Mouse (Mus musculus): ENCODE data around the gene Osbpl7. TPM values are rescaled to one million over a fixed set of nuclear protein-coding genes. Genes with fewer than 3 reads are reported as not detected.

Osbpl7 gene
- polyA plus RNA-seq, 1 experiment from 2014 or later, result 12.2 TPM

DNA sequence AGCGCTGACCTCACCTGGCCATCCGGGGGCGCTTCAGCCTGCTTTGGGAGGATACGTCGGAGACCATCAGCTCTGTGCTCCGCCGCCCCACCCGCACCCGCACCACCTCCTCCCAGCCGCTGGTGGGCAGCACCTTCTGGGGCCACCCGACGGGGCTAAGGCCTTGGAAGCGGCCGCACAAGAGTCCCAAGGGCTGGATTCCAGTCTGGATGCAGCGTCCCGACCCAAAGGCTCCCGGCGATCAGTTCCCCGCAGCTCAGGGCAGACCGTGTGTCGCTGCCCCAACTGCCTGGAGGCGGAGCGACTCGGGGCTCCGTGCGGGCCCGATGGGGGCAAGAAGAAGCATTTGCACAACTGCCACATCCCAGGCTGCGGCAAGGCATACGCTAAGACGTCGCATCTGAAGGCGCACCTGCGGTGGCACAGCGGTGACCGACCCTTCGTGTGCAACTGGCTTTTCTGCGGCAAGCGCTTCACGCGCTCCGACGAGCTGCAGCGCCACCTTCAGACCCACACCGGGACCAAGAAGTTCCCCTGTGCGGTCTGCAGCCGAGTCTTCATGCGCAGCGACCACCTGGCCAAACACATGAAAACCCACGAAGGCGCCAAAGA, 28.4 kb upstream of the Osbpl7 start:
- peak overlapping the region; percentile 59 for H3K4me3 ChIP-seq
- H3K27ac ChIP-seq, result no peak overlapping the region
- H3K9ac ChIP-seq, result peak overlapping the region; percentile 72
- ATAC-seq (ENCODE audit: insufficient number of reproducible peaks, insufficient read depth, low FRiP score, low TSS enrichment, low read depth), result 0 out of 2 replicates have a peak, but pooled peaks have one; percentile 10
- H3K36me3 ChIP-seq, result no peaks in the 10 kb centered on the region
- H3K9me3 ChIP-seq, result no peaks in the 10 kb centered on the region
- H3K4me2 ChIP-seq, result peak overlapping the region; percentile 80
- under 1% methylated on average over 50 of the region's 50 CpGs for WGBS
- peaks cover 56% of the 10 kb centered on the region for H3K4me1 ChIP-seq
- peaks cover 86% of the 10 kb centered on the region for H3K27me3 ChIP-seq

DNA sequence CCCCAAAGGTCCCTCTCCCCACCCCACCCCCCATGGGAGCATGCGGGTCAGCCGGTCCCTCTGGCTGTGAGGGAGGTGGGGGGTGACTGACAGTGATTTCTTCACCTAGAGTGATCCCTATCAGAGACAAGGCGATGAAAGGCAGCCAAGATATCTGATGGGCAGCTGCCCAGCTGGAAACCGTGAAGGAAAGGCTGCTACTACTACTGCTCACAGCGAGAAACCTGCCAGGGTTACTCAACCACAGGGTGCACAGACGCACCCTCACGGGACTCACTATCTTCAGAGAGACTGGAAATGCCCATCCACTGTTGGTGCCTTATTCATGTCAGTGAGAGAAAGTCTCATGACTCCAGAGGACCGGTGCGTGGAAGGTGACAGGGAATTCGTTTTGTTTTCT, 25.5 kb upstream of the Osbpl7 start:
- peak overlapping the region; percentile 63; the same call in 1 of the 2 replicates for H3K4me2 ChIP-seq

DNA sequence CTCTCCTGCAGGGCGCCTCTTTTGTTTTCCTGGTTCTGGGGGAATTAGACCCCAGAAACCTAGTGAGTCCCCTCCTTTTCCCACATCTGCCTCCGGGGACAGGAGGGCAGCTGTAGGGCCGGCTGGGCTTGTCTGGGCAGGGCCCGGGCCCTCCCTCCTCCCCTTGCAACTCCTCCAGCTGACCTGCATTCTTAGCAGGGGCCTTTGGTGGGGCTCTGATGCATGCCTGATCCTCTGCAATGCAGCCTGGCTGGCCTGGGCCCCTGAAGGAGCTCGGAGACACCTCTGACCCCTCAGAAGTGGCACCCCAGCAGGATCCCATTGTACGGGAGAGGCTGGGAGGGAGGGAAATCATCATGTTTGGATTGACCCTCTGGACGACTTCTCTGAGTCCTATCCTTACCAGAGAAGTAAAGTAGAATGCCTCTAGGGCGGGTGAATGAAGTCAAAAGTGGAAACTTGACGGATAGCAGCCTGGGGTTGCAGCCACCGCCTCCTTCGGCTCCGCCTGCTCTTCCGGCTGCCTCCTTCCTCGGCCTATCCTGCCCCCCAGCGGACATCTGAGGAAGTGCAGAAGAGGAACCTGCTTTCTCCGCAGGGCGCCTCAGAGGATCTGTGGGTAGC, 24.6 kb upstream of the Osbpl7 start:
- H3K4me3 ChIP-seq, result peak overlapping the region; percentile 35
- H3K27ac ChIP-seq, result peak overlapping the region; percentile 74
- ATAC-seq (ENCODE audit: insufficient number of reproducible peaks, insufficient read depth, low FRiP score, low TSS enrichment, low read depth), result 0 out of 2 replicates have a peak, but pooled peaks have one; percentile 40
- 2% methylated on average over 17 of the region's 17 CpGs for WGBS
- peak overlapping the region; percentile 71 for H3K9ac ChIP-seq
- peaks cover 49% of the 10 kb centered on the region for H3K27me3 ChIP-seq
- H3K4me2 ChIP-seq, result peak overlapping the region; percentile 63
- H3K36me3 ChIP-seq, result no peaks in the 10 kb centered on the region
- H3K4me1 ChIP-seq, result peaks cover 43% of the 10 kb centered on the region
- no peaks in the 10 kb centered on the region for H3K9me3 ChIP-seq

More for the DNA sequence above, 25.5 kb upstream of the Osbpl7 start:
- H3K27me3 ChIP-seq, result peaks cover 58% of the 10 kb centered on the region
- H3K36me3 ChIP-seq, result no peaks in the 10 kb centered on the region
- H3K27ac ChIP-seq, result no peak overlapping the region
- 28% methylated on average over 10 of the region's 10 CpGs for WGBS
- no peaks in the 10 kb centered on the region for H3K9me3 ChIP-seq
- no peak for ATAC-seq (ENCODE audit: insufficient number of reproducible peaks, insufficient read depth, low FRiP score, low TSS enrichment, low read depth)
- peak overlapping the region; percentile 71; the same call in 1 of the 2 replicates for H3K9ac ChIP-seq
- peaks cover 35% of the 10 kb centered on the region for H3K4me1 ChIP-seq
- no peak overlapping the region for H3K4me3 ChIP-seq

DNA sequence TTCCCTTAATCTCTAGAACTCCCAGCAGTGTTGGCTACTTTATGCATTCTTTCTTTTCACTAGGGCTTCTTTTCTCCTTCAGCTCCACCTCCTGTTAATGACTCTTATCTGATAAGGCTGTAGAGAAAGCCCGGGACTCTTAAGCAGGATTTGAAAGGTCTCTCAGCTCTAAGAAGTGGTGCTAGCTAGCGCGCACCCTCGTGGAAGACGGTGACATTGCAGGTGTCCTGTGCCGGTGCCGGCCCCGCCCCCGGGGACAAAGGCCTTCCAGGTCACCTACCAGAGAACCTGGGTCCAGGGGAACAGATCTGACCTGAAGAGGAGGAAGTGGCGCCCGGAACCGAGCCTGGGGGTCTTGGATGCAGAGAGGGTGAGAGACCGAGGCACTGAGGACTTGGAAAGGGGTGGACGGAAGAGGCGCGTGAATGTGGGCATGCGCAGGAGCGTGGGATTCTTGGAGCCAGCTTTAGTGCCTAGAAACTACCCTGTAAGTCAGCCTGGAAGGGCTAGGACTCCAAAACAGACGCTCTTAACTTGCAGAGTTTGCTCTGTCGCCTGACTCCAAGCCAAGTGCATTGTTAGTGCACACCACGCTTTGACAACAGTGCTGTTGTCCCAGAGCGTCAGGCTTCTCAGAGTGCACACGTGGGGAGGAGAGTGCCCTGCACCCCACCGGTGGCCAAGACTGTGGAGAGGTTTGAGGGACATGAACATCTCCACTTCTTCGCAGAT, 20.6 kb upstream of the Osbpl7 start, which contains the start of gene Scrn2:
Gene Scrn2, plus strand, starts transcription at position 253 of the 732 bp plus-strand sequence.
- under 1% methylated on average over 25 of the region's 25 CpGs for WGBS
- ATAC-seq (ENCODE audit: insufficient number of reproducible peaks, insufficient read depth, low FRiP score, low TSS enrichment, low read depth), result peak; percentile 45; the same call in 1 of the 2 replicates
- Histone ChIP-seq H3K9me3 (no peaks in the 10 kb centered on the region), H3K4me2 (peak within 1 kb of the TSS; percentile 72), H3K27me3 (peaks cover 9% of the 10 kb centered on the region), H3K4me1 (peaks cover 26% of the 10 kb centered on the region), H3K27ac (peak within 1 kb of the TSS; percentile 82), H3K9ac (peak within 1 kb of the TSS; percentile 82), H3K4me3 (peak within 1 kb of the TSS; percentile 71), H3K36me3 (peaks cover 19% of the 10 kb centered on the region)

DNA sequence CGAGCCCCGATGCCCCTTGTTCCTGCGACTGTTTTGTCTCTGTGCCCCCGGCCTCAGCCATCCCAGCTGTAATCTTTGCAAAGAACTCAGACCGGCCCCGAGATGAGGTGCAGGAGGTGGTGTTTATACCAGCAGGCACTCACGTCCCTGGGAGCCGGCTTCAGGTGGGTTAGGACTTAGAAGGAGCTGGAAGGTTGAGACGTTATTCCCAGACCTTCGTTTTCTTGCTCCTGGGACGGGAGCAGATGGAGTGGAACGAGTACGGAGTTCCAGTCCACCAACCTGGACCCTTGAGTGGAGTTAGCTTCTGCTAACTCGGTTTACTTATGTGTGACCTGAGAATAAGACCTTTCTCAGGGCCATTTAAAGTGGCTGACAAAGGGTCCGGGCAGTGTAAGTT, 20.0 kb upstream of the Osbpl7 start:
- H3K27me3 ChIP-seq, result peaks cover 3% of the 10 kb centered on the region; the same call in 1 of the 2 replicates
- ATAC-seq (ENCODE audit: insufficient number of reproducible peaks, insufficient read depth, low FRiP score, low TSS enrichment, low read depth), result no peak

DNA sequence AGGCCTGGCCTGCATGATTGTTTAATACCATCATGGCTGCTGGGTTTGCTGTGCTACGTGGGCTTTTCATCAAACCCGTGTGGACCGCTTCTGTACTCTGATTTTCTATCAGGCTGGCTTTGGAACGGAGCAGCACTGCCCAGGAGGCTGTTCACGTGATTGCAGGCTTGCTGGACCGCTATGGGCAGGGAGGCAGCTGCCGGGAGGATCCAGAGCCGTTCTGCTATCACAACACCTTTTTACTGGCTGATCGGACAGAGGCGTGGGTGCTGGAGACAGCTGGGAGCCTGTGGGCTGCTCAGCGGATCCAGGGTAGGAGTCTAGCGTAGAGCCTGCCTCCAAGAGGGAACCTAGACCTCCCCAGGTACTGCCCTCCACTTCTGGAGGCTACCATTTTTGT, 18.5 kb upstream of the Osbpl7 start:
- Histone ChIP-seq H3K4me1 (peaks cover 13% of the 10 kb centered on the region), H3K9me3 (no peaks in the 10 kb centered on the region), H3K27me3 (no peaks in the 10 kb centered on the region), H3K4me2 (no peak overlapping the region), H3K27ac (no peak overlapping the region), H3K36me3 (peaks cover 19% of the 10 kb centered on the region), H3K4me3 (no peak overlapping the region), H3K9ac (no peak overlapping the region)
- ATAC-seq (ENCODE audit: insufficient number of reproducible peaks, insufficient read depth, low FRiP score, low TSS enrichment, low read depth), result no peak
- 83% methylated on average over 12 of the region's 12 CpGs for WGBS

More for the DNA sequence above, 20.0 kb upstream of the Osbpl7 start:
- peak overlapping the region; percentile 72 for H3K4me2 ChIP-seq
- no peaks in the 10 kb centered on the region for H3K9me3 ChIP-seq
- peak overlapping the region; percentile 82 for H3K9ac ChIP-seq
- H3K4me3 ChIP-seq, result peak overlapping the region; percentile 71
- peaks cover 19% of the 10 kb centered on the region for H3K36me3 ChIP-seq
- peak overlapping the region; percentile 82; the same call in 1 of the 2 replicates for H3K27ac ChIP-seq
- 14% methylated on average over 15 of the region's 15 CpGs for WGBS
- peaks cover 21% of the 10 kb centered on the region for H3K4me1 ChIP-seq

DNA sequence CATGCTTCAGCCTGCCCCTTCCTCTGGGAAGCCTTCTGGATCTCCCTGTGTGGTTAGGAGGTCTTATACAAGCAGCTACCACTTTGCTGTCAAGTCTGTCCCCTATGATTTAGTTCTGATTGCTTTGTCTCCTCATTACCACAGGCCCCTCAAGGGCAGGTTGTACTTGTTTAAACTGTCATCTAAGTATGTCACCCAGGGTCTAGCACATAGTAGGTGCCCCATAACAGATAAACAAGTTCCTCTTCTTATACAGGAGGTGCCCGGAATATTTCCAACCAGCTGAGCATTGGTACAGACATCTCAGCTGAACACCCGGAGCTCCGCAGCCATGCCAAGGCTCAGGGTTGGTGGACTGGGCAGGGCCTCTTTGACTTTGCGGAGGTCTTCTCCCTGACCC, 17.9 kb upstream of the Osbpl7 start:
- Histone ChIP-seq H3K4me2 (no peak overlapping the region), H3K4me1 (peaks cover 13% of the 10 kb centered on the region), H3K27me3 (no peaks in the 10 kb centered on the region), H3K27ac (no peak overlapping the region), H3K4me3 (no peak overlapping the region), H3K9ac (peak overlapping the region; percentile 16; the same call in 1 of the 2 replicates), H3K9me3 (no peaks in the 10 kb centered on the region), H3K36me3 (peaks cover 19% of the 10 kb centered on the region)
- 92% methylated on average over 4 of the region's 4 CpGs for WGBS
- ATAC-seq (ENCODE audit: insufficient number of reproducible peaks, insufficient read depth, low FRiP score, low TSS enrichment, low read depth), result no peak

DNA sequence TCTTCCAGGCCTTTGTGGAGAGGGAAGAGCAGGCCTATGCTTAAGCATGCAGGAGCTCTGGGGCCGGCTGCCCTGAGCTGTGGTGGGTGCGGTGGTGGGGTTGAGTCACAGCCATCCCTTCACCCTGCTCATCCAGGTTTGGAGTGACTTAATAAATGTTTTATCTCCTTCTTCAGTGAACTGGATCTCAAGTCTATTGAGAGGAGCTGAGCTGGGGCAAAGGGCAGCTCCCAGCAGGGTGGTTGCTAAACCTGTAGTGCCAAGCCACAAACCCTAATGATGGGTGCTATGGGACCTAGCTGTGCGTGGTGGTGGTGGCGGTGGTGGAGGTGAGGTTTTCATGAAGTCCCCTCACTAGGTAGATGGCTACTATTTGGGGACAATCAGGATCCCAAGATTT, 16.6 kb upstream of the Osbpl7 start:
- H3K27ac ChIP-seq, result no peak overlapping the region
- ATAC-seq (ENCODE audit: insufficient number of reproducible peaks, insufficient read depth, low FRiP score, low TSS enrichment, low read depth), result no peak
- 93% methylated on average over 4 of the region's 4 CpGs for WGBS
- no peak overlapping the region for H3K4me2 ChIP-seq
- H3K9me3 ChIP-seq, result no peaks in the 10 kb centered on the region
- H3K4me3 ChIP-seq, result no peak overlapping the region
- no peak overlapping the region for H3K9ac ChIP-seq
- no peaks in the 10 kb centered on the region for H3K27me3 ChIP-seq
- H3K36me3 ChIP-seq, result peaks cover 19% of the 10 kb centered on the region
- peaks cover 13% of the 10 kb centered on the region for H3K4me1 ChIP-seq

DNA sequence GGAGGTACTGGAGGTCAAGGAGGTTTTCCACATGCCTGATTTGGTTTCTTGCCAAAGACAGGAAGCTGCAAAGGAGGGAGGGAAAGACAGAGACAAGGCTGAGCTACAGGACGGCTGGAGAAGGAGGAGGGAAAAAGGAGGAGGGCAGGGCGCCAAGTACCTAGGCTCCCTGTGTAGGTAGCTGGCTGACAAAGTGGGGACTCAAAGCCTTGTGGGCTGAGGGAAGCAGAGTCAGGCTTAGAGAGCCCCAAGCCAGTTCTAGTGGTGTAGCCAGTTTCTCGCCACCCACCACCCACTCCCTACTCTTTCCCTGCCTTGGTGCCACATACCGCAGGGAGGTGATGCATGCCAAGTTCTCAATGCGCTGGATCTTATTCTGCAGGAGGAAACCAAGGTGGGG, 14.3 kb upstream of the Osbpl7 start:
- 79% methylated on average over 5 of the region's 5 CpGs for WGBS
- H3K36me3 ChIP-seq, result peaks cover 19% of the 10 kb centered on the region
- no peak overlapping the region for H3K9ac ChIP-seq
- no peaks in the 10 kb centered on the region for H3K9me3 ChIP-seq
- no peak overlapping the region for H3K4me2 ChIP-seq
- no peak overlapping the region for H3K27ac ChIP-seq
- H3K4me3 ChIP-seq, result no peak overlapping the region
- H3K27me3 ChIP-seq, result no peaks in the 10 kb centered on the region
- no peak for ATAC-seq (ENCODE audit: insufficient number of reproducible peaks, insufficient read depth, low FRiP score, low TSS enrichment, low read depth)
- H3K4me1 ChIP-seq, result peaks cover 2% of the 10 kb centered on the region; the same call in 1 of the 2 replicates

DNA sequence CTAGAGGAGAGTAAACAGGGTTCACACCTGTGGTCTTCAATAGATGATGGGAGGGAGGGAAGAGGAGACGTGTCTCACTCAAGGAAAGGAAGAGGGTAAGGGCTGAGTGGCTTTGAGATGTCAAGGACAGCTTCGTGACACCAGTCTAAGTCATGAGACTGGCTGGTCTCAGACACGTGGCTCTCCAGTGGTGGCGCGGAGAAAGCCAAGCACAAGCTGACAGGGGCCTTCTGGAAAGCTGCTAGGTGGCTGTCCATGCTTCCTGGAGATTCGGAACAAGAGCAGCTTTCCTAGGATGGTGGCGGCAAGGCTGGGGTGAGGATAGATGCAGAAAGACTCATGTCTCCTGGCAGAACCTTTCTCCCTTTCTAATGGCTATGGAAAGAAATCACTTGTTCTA, 11.5 kb upstream of the Osbpl7 start:
- ATAC-seq (ENCODE audit: insufficient number of reproducible peaks, insufficient read depth, low FRiP score, low TSS enrichment, low read depth), result no peak

DNA sequence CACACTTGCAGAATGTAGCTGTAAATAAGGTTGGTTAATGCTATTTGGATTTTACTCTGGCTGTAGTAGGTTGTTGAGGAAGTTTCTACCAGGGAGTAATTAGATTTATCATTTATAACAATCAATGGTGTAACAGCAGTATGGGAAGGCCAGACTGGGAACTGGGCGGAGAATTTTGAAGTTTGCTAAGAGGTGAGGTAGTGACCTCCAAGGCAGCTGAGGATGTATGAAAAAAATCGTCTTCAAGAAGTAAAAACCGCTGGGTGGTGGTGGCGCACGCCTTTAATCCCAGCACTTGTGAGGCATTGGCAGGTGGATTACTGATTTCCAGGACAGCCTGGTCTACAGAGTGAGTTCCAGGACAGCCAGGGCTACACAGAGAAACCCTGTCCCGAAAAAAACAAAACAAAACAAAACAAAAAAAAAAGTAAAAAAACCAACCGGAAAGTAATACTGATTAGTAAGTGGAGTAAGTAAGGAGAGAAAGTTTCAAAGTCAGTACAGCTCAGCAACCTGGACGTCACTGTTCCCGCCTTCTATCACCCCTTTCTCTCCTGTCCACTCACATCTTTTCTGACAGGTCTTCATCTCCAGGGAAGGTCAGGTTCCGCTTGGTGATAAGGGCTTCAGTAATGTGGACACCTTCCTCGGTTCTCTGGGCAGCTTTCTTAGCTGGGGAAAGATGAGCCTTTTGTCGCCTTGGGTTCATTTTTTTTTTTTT, 10.0 kb upstream of the Osbpl7 start:
- Histone ChIP-seq H3K27me3 (no peaks in the 10 kb centered on the region), H3K4me2 (peak overlapping the region; percentile 70), H3K9me3 (no peaks in the 10 kb centered on the region), H3K4me1 (peaks cover 9% of the 10 kb centered on the region), H3K9ac (peak overlapping the region; percentile 67; the same call in 1 of the 2 replicates), H3K4me3 (peak overlapping the region; percentile 82), H3K27ac (no peak overlapping the region), H3K36me3 (peaks cover 24% of the 10 kb centered on the region)
- ATAC-seq (ENCODE audit: insufficient number of reproducible peaks, insufficient read depth, low FRiP score, low TSS enrichment, low read depth), result no peak
- 49% methylated on average over 12 of the region's 12 CpGs for WGBS

More for the DNA sequence above, 11.5 kb upstream of the Osbpl7 start:
- H3K36me3 ChIP-seq, result peaks cover 9% of the 10 kb centered on the region; the same call in 1 of the 2 replicates
- no peak overlapping the region for H3K9ac ChIP-seq
- H3K4me3 ChIP-seq, result no peak overlapping the region
- WGBS, result 64% methylated on average over 7 of the region's 7 CpGs
- H3K4me2 ChIP-seq, result no peak overlapping the region
- H3K27ac ChIP-seq, result no peak overlapping the region
- H3K4me1 ChIP-seq, result peaks cover 9% of the 10 kb centered on the region
- no peaks in the 10 kb centered on the region for H3K9me3 ChIP-seq
- H3K27me3 ChIP-seq, result no peaks in the 10 kb centered on the region
